Mouse (Mus musculus): Measurements from ENCODE around the gene Thap8.
"Not testable (repeated sequence)": the region's sequence is repeated elsewhere in the genome, so short reads cannot be mapped to it uniquely, and the experiment has no call there.

The Thap8 gene

DNA sequence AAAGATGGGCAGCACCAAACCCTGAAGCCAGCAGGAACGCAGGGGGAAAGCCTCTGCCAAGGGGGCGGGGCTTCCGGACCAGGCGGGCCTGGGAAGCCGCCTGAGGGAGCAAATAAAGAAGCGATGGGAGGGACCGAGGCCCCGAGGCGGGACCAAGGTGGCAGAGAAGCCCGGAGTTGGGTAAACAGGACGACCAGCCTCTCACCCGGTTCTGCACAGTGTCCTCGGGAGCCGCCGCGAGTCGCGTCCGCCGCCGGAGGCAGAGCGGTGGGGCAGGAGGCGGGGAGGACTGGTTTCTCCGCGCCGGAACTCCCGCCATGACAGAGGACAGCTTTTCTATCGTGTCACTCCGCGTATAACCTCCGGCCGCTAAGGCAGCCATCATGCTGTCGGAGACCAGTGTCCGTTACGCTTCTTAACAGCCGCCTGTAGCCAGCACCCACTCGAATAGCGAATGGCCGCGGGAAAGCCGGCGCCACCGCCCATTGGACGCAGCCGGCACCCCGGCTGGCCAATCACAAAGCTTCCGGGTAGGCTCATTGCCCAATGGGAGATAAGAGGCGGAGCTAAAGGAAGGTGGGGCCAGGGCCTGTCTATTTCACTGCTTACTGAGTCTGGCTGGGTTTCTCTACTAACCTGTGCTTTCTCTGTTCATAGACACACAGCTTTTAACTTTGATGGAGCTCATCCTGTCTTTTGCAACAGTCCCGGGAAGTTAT, at the start of gene Thap8, which contains the start of gene Wdr62:
Thap8 (plus strand) TSS at position 144 of the 719 bp plus-strand sequence.
Wdr62 (minus strand) TSS at position 469 of the 719 bp plus-strand sequence.
- peak; percentile 92 for DNase-seq

- no peak for DNase-seq
Measured at GRCm38 (mm10) chr7:30231328-30231668, 48.6 kb upstream of the Thap8 start.

DNA sequence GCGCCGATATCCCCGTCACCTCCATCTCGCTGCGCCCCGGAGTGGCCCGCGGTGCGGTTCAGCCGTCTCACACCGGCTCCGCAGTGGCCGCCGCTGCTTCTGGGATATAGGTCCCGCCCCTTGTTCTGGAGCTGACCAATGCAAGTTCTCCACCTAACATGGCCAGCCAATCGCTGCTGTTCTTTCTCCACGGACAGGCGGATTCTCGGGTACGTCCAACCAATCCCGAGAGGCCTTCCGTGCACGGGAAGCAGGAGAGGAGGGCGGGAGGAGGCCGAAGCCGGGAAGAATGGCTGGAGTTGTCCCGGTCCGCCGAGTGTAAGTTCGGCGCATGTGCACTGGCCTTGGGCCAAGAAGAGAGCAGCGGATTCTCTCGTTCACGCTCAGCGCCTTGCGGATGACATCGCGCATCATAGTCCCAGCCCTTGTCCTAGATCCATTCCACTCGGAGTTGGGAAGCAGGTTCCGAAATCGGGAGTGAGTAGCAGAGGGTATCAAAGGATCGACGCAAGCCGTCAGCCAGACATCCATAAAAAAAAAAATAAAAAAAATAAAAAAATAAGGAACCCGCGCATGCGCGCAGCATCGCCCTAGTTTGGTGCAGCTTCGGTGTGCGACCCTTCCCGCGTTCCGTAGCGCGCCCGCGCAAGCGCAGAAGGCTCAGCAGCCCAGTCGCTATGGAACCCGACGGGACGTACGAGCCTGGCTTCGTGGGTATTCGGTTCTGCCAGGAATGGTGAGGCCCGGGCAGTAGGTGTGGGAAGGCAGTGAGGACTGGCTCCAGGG, 48.0 kb upstream of the Thap8 start, which contains the start of the genes Polr2i and Tbcb:
Polr2i (plus strand) TSS at position 280 of the 786 bp plus-strand sequence.
Tbcb (minus strand) TSS at position 604 of the 786 bp plus-strand sequence.
- peak; percentile 98 for DNase-seq

- DNase-seq: peak; percentile 81
Measured at GRCm38 (mm10) chr7:30232631-30233148, 47.2 kb upstream of the Thap8 start.

DNA sequence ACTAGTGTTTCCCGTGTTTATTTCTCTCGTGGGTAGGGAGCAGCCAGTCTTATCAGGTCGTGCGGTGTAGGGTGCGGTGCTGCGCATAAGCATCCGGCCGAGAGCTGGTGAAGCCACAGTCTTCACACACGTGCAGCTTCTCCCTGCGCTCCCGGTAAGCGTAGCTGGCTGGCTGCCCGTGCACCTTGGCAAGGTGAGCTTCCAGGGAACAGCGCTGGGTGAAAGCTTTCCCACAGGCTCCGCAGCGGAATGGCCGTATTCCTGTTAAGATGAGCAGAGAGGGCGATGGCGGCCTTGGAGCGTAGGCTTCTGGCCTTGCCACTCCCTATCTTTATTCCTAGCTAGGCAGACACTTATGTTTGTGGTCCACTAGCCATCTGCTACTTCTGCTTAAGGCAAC, 46.5 kb upstream of the Thap8 start:
- peak; percentile 32 for DNase-seq

- no peak for DNase-seq
Measured at GRCm38 (mm10) chr7:30234276-30234858, 45.5 kb upstream of the Thap8 start.

GRCm38 (mm10) chr7:30235091-30235490, 44.8 kb upstream of the Thap8 start:
- DNase-seq: no peak

GRCm38 (mm10) chr7:30235625-30236024, 44.3 kb upstream of the Thap8 start, which contains the start of gene Ovol3:
Gene Ovol3 (minus strand): TSS chr7:30235725.
- no peak for DNase-seq

GRCm38 (mm10) chr7:30237374-30237773, 42.5 kb upstream of the Thap8 start:
- not testable (repeated sequence) for DNase-seq

DNA sequence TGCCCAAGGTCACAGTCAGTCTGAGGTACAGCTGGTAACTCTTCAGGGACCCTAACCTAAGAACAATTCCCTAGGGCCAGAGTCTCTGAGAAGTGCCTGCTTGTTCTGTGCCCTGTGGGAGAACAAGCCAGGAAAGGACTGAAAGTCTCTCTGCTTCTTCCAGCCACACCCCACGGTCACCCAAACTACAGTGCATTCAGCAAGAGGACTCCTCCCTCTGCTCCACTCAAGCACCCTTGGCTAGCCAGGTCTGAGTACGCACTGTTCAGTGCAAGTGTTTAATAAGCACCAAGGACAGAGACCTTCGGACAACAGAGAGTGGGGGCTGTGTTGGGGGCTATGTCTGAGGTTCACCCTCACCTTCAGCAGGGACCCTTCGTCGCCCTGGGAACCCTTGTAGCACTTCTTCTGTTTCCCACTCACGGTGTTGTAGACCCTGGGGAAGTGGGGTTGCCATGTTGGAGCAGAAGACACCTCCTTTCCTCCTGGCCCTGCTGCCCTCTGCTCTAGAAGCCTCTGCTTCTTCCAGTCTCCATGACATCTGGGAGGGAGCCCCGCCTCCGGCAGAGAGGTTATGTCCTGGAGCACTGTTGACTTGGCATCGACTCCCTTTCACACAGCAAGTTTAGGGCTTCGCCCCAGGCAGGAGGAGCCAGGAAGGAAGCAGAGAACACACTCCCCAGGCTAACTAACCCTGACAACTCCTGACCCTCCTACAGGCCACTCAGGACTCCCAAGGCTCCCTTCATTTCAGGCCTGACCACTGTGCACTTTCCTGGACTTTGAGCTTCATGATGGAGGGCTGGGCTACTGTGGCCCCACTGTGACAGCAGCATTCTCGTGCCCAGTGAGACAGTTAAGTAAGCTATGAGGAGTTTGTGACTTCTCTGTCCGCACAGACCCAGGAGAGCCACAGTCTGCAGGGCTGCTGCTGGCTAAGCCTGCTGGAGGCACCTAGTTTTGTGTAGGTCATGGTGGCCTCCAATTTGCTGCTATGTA, 27.6 kb upstream of the Thap8 start:
- no peak for DNase-seq

GRCm38 (mm10) chr7:30265041-30265440, 14.9 kb upstream of the Thap8 start:
- DNase-seq: no peak

GRCm38 (mm10) chr7:30265531-30265930, 14.4 kb upstream of the Thap8 start:
- no peak for DNase-seq

DNA sequence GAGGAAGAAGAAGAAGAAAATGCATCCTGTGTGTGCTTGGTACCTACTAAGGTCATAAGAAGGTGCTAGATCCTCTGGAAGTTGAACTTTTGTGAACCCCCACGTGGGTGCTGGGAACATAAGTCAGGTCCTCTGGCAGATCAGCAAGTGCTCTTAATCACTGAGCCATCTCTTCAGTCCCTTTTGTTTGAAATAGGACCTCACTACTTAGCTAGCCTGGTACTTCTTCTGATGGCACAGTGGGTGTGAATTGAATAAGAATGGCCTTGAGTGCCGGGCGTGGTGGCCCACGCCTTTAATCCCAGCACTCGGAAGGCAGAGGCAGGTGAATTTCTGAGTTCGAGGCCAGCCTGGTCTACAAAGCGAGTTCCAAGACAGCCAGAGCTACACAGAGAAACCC, 14.0 kb upstream of the Thap8 start:
- DNase-seq: no peak

DNA sequence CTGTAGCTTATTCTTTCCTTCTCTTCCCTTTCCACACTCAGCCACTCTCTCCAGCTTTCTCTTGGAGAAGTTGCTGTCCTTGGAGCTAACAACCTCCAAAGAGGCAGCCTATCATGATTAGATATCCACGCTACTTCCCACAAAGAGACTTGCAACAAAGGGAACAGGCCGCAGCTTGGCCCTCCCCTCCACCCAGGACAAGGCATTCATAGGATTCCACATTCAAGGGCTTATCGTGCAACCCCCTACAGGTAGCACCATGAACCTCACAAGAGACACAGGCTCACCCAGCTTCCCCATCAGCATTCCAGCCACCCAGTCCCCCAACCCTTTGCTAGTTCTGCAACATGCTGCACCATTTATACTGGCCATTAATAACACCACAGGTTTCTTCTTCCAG, 13.1 kb upstream of the Thap8 start:
- no peak for DNase-seq

DNA sequence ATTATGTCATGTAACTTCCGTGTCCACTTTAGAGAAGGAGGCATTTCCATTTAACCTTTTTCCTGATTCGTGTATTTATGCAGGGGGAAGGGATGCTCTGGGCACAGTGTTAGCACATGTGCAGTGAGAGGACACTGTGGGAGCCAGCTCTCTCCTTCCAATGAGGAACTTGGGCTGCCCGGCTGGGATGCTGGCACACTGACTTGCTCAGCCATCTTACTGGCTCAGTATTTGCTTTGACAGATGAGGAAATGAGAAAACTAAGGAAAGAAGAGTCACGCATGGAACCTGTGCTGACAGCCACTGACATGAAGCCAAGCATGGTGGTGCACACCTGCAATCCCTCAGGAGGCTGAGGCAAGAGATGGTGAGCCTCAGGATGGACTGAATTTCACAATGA, 10.3 kb upstream of the Thap8 start:
- DNase-seq: no peak

DNA sequence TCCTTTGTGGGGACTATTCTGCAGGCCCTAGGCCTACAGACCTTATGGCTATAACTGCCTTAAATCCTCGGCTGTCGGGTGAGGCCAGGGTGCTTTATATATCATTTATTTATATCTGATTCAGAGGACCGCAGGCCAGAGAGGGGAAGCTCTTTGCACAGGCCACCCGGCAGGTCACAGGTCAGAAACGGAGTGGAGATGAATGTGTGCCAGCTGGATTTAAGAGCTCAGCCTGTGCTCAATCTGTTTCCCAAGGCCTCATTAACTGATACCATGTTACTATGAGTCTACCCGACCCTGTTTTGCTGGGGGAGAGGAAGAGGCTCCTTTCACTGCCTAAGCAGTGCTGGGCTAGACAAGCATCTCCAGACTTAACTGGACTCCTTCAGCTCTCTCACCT, 5.5 kb upstream of the Thap8 start:
- no peak for DNase-seq

- DNase-seq: no peak
Measured at GRCm38 (mm10) chr7:30278911-30279310, 983 bp upstream of the Thap8 start.

DNA sequence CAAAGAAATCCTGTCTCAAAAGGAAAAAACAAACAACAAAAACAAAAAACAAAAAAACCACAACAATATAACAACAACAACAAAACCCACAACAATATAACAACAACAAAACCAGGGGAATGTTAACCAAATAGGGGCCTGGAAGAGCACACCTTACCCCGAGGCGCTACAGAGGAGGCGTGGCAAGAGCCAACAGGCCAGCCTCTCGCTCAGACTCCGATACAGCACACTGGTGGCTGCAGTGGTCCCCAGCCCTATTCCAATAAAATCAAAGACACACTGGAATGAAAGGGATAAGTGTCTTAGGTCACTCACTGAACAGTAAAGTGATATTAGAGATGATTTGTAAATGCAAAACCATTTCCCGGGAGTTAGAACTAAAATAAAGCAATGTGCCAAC, 358 bp upstream of the Thap8 start:
- DNase-seq: no peak

DNA sequence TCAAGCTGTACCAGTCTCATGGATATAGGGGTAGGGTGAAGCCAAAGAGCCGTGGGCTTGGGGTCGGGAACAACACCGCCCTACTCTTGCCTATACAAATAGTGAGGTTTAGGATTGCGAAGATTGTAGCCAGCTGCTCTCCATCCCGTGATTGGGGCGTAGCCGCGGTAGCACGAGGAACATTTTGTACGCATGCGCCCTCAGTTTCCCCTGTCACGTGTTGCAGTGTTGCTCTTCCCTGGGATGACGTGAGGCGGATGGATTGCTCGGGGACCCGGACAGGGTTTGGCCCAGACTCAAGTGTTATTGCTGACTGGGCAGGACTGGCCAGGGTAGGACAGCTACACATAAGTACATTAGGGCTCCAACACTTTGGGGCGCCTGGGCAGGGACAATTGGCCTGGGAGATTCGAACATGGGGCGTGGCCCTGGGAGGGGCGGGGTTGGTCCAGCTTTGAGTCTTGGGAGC, 810 bp downstream of the Thap8 start:
- DNase-seq: peak; percentile 78

GRCm38 (mm10) chr7:30281522-30281921, 1.6 kb downstream of the Thap8 start:
- DNase-seq: no peak

- no peak for DNase-seq
Measured at GRCm38 (mm10) chr7:30282740-30283139, 2.8 kb downstream of the Thap8 start.

Data from thymus, postnatal 4 days (tissue).